Mouse (Mus musculus): Measurements from ENCODE around the gene Txndc11. TPM values are rescaled to one million over a fixed set of nuclear protein-coding genes. Genes with fewer than 3 reads are reported as not detected.

Gene Txndc11
- polyA plus RNA-seq, 1 experiment: 9.7 TPM

DNA sequence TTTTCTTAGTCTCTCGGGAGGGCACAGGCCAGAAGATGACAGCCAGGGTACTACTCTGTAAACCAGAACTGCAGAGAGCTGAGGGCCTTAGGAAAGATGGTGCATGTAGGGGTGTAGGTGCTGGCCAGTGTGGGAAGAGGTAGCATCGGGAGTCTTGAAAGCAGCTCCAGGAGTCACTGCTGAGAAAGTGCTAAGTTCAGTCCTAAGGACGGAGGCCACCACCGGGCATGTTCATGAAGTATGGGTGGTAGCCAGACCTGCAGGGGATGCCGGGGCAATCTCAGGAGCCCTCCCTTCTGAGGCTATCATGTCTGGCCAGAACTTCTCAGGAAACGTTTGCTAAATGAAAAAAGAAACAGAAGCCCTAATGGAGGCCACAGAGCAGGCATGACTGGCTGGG, 65.2 kb downstream of the Txndc11 start:
- Histone ChIP-seq H3K4me3 (no peak overlapping the region), H3K4me2 (ENCODE audit: low read depth) (no peak overlapping the region), H3ac (ENCODE audit: control insufficient read depth, insufficient read length) (no peak overlapping the region), H3K36me3 (ENCODE audit: control insufficient read depth, insufficient read depth) (peaks cover 7% of the 10 kb centered on the region), H3K79me2 (ENCODE audit: control insufficient read depth, insufficient read depth) (peaks cover 68% of the 10 kb centered on the region), H3K27me3 (ENCODE audit: control insufficient read depth, insufficient read depth, insufficient read length) (no peaks in the 10 kb centered on the region)
- no peak for TF ChIP-seq TCF12 (IDR thresholded peaks at IDR 0.05; ENCODE audit: insufficient read depth, poor library complexity, severe bottlenecking)
- no peak for TF ChIP-seq MYOD1 (IDR thresholded peaks at IDR 0.05; ENCODE audit: control insufficient read depth in 1 of 3, insufficient read length in 2 of 3, low read depth in 2 of 3)
- TF ChIP-seq POLR2AphosphoS2 (IDR thresholded peaks at IDR 0.05; ENCODE audit: insufficient read length, low read depth): no peak
- no peak for TF ChIP-seq USF1 (IDR thresholded peaks at IDR 0.05; ENCODE audit: low read depth)
- no peak for TF ChIP-seq TCF3 (IDR thresholded peaks at IDR 0.05; ENCODE audit: insufficient read length, low read depth)
- TF ChIP-seq POLR2A (IDR thresholded peaks at IDR 0.05; ENCODE audit: insufficient read length, low read depth): no peak
- TF ChIP-seq MAX (IDR thresholded peaks at IDR 0.05; ENCODE audit: low read depth): no peak
- TF ChIP-seq CEBPB (IDR thresholded peaks at IDR 0.05; ENCODE audit: insufficient read depth, poor library complexity, severe bottlenecking): no peak
- no peak for TF ChIP-seq E2F4 (IDR thresholded peaks at IDR 0.05; ENCODE audit: insufficient read depth)
- TF ChIP-seq MYOG (IDR thresholded peaks at IDR 0.05; ENCODE audit: control insufficient read depth in 1 of 3, insufficient read depth in 1 of 3, insufficient read length in 2 of 3, low read depth in 2 of 3): no peak
- TF ChIP-seq REST (IDR thresholded peaks at IDR 0.05; ENCODE audit: insufficient read depth, insufficient read length): no peak
- TF ChIP-seq SRF (IDR thresholded peaks at IDR 0.05; ENCODE audit: control insufficient read depth, insufficient read length, low read depth): no peak

DNA sequence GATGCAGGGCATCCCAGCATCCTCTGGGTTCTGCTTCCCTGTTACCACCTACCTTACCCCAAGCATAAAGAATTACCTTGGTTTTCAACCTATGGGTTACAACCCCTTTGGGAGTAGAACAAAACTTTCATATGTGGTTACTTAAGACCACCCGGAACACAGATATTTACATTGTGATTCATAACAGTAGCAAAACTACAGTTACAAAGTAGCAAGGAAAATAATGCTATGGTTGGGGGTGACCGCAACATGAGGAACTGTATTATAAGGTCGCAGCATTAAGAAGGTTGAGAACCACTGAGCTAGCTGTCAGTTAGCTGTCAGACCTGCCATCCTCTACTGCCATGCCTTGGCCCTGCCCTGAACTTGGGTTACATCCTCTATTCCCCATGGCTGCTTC, 65.8 kb downstream of the Txndc11 start:
- Histone ChIP-seq H3K36me3 (ENCODE audit: control insufficient read depth, insufficient read depth) (peaks cover 1% of the 10 kb centered on the region), H3ac (ENCODE audit: control insufficient read depth, insufficient read length) (no peak overlapping the region), H3K27me3 (ENCODE audit: control insufficient read depth, insufficient read depth, insufficient read length) (no peaks in the 10 kb centered on the region), H3K79me2 (ENCODE audit: control insufficient read depth, insufficient read depth) (peaks cover 62% of the 10 kb centered on the region), H3K4me2 (ENCODE audit: low read depth) (no peak overlapping the region), H3K4me3 (no peak overlapping the region)
- TF ChIP-seq MYOD1 (IDR thresholded peaks at IDR 0.05; ENCODE audit: control insufficient read depth in 1 of 3, insufficient read length in 2 of 3, low read depth in 2 of 3): no peak

DNA sequence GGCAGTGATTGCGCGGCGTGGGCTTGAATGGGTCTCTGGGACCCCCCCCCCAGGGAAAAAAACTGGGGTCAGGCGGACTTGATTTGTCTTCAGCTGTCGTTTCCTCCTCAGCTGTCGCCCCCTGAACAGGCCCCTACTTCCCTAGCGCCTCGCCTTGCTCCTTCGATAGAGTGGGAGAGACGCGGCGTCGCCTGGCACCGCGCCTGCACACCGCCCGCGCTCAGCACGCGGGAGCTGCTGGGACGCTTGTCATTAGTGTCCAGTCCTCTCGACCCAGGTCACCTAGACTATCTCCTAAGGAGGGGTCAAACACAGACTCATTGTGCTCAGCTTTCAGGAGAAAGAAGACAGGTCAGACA, 67.6 kb downstream of the Txndc11 start:
- H3ac ChIP-seq (ENCODE audit: control insufficient read depth, insufficient read length): peak overlapping the region; percentile 62
- peaks cover 52% of the 10 kb centered on the region for H3K79me2 ChIP-seq (ENCODE audit: control insufficient read depth, insufficient read depth)
- H3K4me2 ChIP-seq (ENCODE audit: low read depth): peak overlapping the region; percentile 98
- peak in 1 of 3 experiments; percentile 68 for TF ChIP-seq MYOG (IDR thresholded peaks at IDR 0.05; ENCODE audit: control insufficient read depth in 1 of 3, insufficient read depth in 1 of 3, insufficient read length in 2 of 3, low read depth in 2 of 3)
- no peak for TF ChIP-seq USF1 (IDR thresholded peaks at IDR 0.05; ENCODE audit: low read depth)
- no peak for TF ChIP-seq CEBPB (IDR thresholded peaks at IDR 0.05; ENCODE audit: insufficient read depth, poor library complexity, severe bottlenecking)
- peak in 2 of 3 experiments; percentile 39 to 64 for TF ChIP-seq MYOD1 (IDR thresholded peaks at IDR 0.05; ENCODE audit: control insufficient read depth in 1 of 3, insufficient read length in 2 of 3, low read depth in 2 of 3)
- H3K36me3 ChIP-seq (ENCODE audit: control insufficient read depth, insufficient read depth): no peaks in the 10 kb centered on the region
- peak overlapping the region; percentile 63 for H3K4me3 ChIP-seq
- no peaks in the 10 kb centered on the region for H3K27me3 ChIP-seq (ENCODE audit: control insufficient read depth, insufficient read depth, insufficient read length)

DNA sequence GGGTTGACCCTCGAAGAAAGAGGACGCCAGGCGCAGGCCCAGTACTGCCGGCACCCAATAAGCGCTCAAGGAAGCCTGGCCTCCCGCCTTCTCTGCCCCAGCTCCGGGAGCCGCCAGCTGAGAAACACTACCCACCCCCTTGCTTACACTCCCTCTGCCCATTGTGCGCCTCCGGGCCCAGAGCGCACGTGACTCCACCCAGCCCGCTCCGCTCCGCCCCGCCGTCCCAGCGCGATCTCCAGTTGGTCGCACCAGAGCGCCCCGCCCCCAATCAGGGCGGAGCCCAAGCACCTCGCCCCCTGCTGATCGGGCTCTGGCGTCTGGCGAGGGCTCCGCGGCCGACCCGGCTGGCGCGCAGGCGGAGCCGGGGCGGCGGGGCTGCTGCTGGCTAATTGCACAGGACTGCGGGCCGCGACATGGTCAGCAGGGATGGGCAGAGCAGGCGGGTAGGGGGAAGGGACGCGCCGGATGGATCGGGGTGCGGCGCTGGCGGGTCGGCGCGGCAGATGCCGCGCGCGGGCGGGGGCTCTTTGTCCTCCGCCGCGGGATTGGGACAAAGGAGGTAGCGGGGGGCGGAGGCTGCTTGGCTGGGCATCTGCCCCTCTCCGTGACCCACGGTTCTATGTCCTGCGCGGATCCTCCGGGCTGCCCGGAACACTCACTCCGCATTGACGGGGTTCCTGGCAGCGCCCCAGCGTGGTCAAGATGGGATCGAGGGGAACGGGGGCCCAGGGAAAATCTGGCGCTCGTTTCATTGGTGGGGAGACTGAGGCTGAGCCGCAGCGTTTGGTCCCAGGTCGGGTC, 68.2 kb downstream of the Txndc11 start, which contains the start of gene Litaf:
Litaf (minus strand) TSS at position 129 of the 804 bp plus-strand sequence.
- Histone ChIP-seq H3K4me3 (peak within 1 kb of the TSS; percentile 63), H3K79me2 (ENCODE audit: control insufficient read depth, insufficient read depth) (peaks cover 47% of the 10 kb centered on the region), H3K27me3 (ENCODE audit: control insufficient read depth, insufficient read depth, insufficient read length) (no peaks in the 10 kb centered on the region), H3K4me2 (ENCODE audit: low read depth) (peak within 1 kb of the TSS; percentile 98), H3ac (ENCODE audit: control insufficient read depth, insufficient read length) (peak within 1 kb of the TSS; percentile 62), H3K36me3 (ENCODE audit: control insufficient read depth, insufficient read depth) (no peaks in the 10 kb centered on the region)
- TF ChIP-seq POLR2AphosphoS2 (IDR thresholded peaks at IDR 0.05; ENCODE audit: insufficient read length, low read depth) (peak; percentile 87), MYOD1 (IDR thresholded peaks at IDR 0.05; ENCODE audit: control insufficient read depth in 1 of 3, insufficient read length in 2 of 3, low read depth in 2 of 3) (peak in 2 of 3 experiments; percentile 7 to 44), USF1 (IDR thresholded peaks at IDR 0.05; ENCODE audit: low read depth) (peak; percentile 91), TCF12 (IDR thresholded peaks at IDR 0.05; ENCODE audit: insufficient read depth, poor library complexity, severe bottlenecking) (no peak), MYOG (IDR thresholded peaks at IDR 0.05; ENCODE audit: control insufficient read depth in 1 of 3, insufficient read depth in 1 of 3, insufficient read length in 2 of 3, low read depth in 2 of 3) (peak in 1 of 3 experiments; percentile 27), CEBPB (IDR thresholded peaks at IDR 0.05; ENCODE audit: insufficient read depth, poor library complexity, severe bottlenecking) (no peak), E2F4 (IDR thresholded peaks at IDR 0.05; ENCODE audit: insufficient read depth) (no peak), SRF (IDR thresholded peaks at IDR 0.05; ENCODE audit: control insufficient read depth, insufficient read length, low read depth) (no peak), POLR2A (IDR thresholded peaks at IDR 0.05; ENCODE audit: insufficient read length, low read depth) (peak; percentile 90), MAX (IDR thresholded peaks at IDR 0.05; ENCODE audit: low read depth) (no peak), TCF3 (IDR thresholded peaks at IDR 0.05; ENCODE audit: insufficient read length, low read depth) (no peak)

DNA sequence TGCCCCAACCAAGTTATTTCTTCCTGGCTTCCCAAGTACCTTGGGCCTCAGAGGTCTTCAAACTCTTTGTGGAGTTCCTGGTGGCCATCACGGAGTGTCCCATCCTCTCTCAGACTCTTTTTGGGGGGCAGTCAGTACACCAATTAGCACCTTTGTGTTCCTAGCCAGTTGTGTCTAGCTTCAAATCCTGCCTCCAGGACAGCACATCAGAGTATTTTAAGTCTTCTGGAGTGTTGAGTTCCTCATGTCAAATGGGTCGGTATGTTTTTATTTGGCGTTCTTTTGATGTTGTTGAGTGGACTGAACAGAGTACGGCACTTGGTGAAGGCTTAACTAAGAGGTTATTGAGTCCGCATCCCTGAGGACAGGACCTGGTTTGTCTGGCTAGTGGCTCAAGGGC, 69.0 kb downstream of the Txndc11 start:
- Histone ChIP-seq H3K36me3 (ENCODE audit: control insufficient read depth, insufficient read depth) (no peaks in the 10 kb centered on the region), H3ac (ENCODE audit: control insufficient read depth, insufficient read length) (no peak overlapping the region), H3K27me3 (ENCODE audit: control insufficient read depth, insufficient read depth, insufficient read length) (no peaks in the 10 kb centered on the region), H3K79me2 (ENCODE audit: control insufficient read depth, insufficient read depth) (peaks cover 39% of the 10 kb centered on the region), H3K4me3 (peak overlapping the region; percentile 63), H3K4me2 (ENCODE audit: low read depth) (peak overlapping the region; percentile 94)
- TF ChIP-seq MAX (IDR thresholded peaks at IDR 0.05; ENCODE audit: low read depth): no peak
- no peak for TF ChIP-seq USF1 (IDR thresholded peaks at IDR 0.05; ENCODE audit: low read depth)
- TF ChIP-seq MYOD1 (IDR thresholded peaks at IDR 0.05; ENCODE audit: control insufficient read depth in 1 of 3, insufficient read length in 2 of 3, low read depth in 2 of 3): no peak
- no peak for TF ChIP-seq POLR2AphosphoS2 (IDR thresholded peaks at IDR 0.05; ENCODE audit: insufficient read length, low read depth)
- no peak for TF ChIP-seq POLR2A (IDR thresholded peaks at IDR 0.05; ENCODE audit: insufficient read length, low read depth)
- TF ChIP-seq MYOG (IDR thresholded peaks at IDR 0.05; ENCODE audit: control insufficient read depth in 1 of 3, insufficient read depth in 1 of 3, insufficient read length in 2 of 3, low read depth in 2 of 3): no peak
- TF ChIP-seq TCF12 (IDR thresholded peaks at IDR 0.05; ENCODE audit: insufficient read depth, poor library complexity, severe bottlenecking): no peak
- TF ChIP-seq REST (IDR thresholded peaks at IDR 0.05; ENCODE audit: insufficient read depth, insufficient read length): no peak
- no peak for TF ChIP-seq E2F4 (IDR thresholded peaks at IDR 0.05; ENCODE audit: insufficient read depth)
